Mouse (Mus musculus) megakaryocyte, embryonic 14.5 days (primary cell): ENCODE results near the gene Mtif2. TPM values are rescaled to one million over a fixed set of nuclear protein-coding genes. Genes with fewer than 3 reads are reported as not detected.
"Not testable (repeated sequence)": the region's sequence is repeated elsewhere in the genome, so short reads cannot be mapped to it uniquely, and the experiment has no call there.

Experiments used
- H3K27me3 ChIP-seq: replicated peaks from 2 replicates; pipeline ENCODE3; 2012; ENCODE audit warnings: inconsistent platforms
- H3K36me3 ChIP-seq: replicated peaks from 2 replicates; pipeline ENCODE3; 2012; ENCODE audit warnings: low read length, inconsistent platforms, mixed read lengths
- H3K4me1 ChIP-seq: 2 replicates; pipeline ENCODE4 v1.6.1; 2012; ENCODE audit warnings: inconsistent platforms
- H3K4me3 ChIP-seq: replicated peaks from 2 replicates; pipeline ENCODE3; 2012; ENCODE audit warnings: moderate library complexity, mild to moderate bottlenecking, inconsistent platforms
- H3K9me3 ChIP-seq: 2 replicates; pipeline ENCODE4 v1.6.1; 2012; ENCODE audit warnings: inconsistent platforms
- FLI1 ChIP-seq: IDR thresholded peaks from 2 replicates; pipeline ENCODE4 v1.6.1; 2012; ENCODE audit warnings: low read length, inconsistent platforms, mixed read lengths
- GATA1 ChIP-seq: IDR thresholded peaks from 3 replicates; pipeline ENCODE4 v1.6.1; 2012; ENCODE audit warnings: mixed read lengths, low read length, inconsistent platforms, borderline replicate concordance
- polyA plus RNA-seq: library from polyadenylated mRNA; stranded (reverse); fragments of >175 nt; gene quantifications from 2 replicates; pipeline ENCODE4 v1.2.3, GENCODE M21; 2012; ENCODE audit warnings: low replicate concordance; ENCODE audit not compliant: insufficient read depth

Mtif2 gene
- polyA plus RNA-seq, 1 experiment: 2.6 TPM

DNA sequence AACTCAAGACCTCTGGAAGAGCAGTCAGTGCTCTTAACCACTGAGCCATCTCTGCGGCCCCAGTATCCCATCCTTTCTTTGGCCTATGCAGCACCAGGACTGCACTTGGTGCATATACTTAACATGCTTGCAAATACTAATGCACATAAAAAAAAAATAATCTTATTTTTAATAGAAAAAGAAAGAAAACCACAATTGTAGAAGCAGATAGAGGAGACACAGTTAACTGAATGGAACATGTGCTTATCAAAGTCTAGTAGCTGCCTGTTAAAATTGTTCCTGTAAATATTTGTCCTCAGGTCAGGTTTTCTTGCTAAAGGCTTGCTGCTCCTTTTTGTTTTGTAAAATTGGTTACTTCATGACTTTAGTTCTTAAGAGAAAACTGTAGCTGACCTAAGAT lies 12.0 kb downstream of the Mtif2 start:
- no peaks in the 10 kb centered on the region for H3K27me3 ChIP-seq
- H3K36me3 ChIP-seq: peaks cover 90% of the 10 kb centered on the region
- H3K4me1 ChIP-seq: no peaks in the 10 kb centered on the region
- TF ChIP-seq FLI1 (no peak), GATA1 (no peak)
- H3K4me3 ChIP-seq: no peak overlapping the region
- no peaks in the 10 kb centered on the region for H3K9me3 ChIP-seq

DNA sequence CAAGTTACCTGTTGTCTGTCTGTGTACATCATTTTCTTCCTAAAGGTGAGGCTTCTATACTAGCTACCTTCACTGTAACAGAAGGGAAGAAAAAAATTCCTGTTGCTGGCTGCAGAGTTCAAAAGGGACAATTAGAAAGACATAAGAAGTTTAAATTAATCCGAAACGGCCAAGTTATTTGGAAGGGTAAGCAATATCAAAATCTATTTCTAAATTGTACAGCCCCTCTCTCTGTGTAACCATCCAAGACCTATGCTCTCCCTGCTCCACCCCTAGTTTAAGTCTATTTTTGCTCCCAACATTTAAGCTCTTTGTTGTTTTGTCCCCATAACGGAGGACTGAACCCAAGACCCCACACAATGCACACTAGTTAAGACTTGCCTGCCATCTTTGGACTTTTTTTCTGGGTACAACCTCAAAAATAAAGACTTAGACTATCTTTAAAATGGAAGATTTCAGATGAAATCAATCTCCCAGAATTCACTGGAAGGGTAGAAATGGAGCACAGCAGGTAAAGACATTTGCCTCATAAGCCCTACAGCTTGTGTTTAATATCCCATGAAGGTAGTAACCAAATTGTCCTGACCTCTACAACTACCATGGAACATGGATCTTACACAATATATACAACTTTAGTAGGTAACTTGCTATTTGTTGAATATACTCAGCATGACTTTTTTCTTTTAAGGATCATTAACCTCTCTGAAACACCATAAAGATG lies 18.2 kb downstream of the Mtif2 start:
- H3K4me1 ChIP-seq: peaks cover 17% of the 10 kb centered on the region
- TF ChIP-seq FLI1: no peak
- TF ChIP-seq GATA1: no peak
- no peaks in the 10 kb centered on the region for H3K27me3 ChIP-seq
- H3K4me3 ChIP-seq: no peak overlapping the region
- H3K9me3 ChIP-seq: no peaks in the 10 kb centered on the region
- H3K36me3 ChIP-seq: peaks cover 64% of the 10 kb centered on the region

DNA sequence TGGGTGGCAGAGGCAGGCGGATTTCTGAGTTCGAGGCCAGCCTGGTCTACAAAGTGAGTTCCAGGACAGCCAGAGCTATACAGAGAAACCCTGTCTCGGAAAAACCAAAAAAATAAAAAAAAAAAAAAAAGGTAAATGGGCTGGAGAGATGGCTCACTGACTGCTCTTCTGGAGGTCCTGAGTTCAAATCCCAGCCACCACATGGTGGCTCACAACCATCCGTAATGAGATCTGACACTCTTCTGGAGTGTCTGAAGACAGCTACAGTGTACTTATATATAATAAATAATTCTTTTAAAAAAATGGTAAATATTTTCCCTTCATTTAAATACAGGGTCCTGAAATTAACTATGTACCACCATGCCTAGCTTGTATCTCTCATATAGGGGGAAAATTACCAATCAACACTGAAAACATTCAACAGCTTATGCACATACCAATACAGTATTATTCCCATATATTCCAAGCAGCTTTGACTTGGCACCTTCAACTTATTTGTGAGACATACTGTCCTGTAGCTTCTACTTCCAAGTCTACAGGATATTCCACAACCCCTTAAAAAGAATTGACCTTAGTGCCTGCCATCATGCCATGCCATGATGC lies 19.0 kb downstream of the Mtif2 start:
- not testable (repeated sequence) for H3K27me3 ChIP-seq, H3K4me3 ChIP-seq, H3K9me3 ChIP-seq
- H3K36me3 ChIP-seq: peaks cover 56% of the 10 kb centered on the region
- peaks cover 22% of the 10 kb centered on the region for H3K4me1 ChIP-seq

DNA sequence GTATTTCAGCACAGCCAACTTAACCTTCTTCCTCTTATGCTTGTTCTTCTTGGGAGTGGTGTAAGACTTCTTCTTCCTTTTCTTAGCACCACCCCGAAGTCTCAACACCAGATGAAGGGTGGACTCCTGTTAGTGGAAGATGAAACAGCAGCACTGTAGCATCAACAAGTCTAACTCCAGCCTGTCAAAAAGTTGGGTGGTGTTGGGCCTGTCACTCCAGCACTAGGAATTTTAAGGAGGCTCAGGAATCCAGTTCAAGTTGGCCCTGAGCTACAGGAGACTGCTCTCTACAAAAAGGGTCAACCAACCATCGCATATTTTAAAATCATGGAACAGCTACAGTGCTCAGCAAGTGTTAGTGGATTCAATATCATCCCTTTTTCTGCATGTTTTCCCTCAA lies 20.1 kb downstream of the Mtif2 start:
- peaks cover 45% of the 10 kb centered on the region for H3K36me3 ChIP-seq

DNA sequence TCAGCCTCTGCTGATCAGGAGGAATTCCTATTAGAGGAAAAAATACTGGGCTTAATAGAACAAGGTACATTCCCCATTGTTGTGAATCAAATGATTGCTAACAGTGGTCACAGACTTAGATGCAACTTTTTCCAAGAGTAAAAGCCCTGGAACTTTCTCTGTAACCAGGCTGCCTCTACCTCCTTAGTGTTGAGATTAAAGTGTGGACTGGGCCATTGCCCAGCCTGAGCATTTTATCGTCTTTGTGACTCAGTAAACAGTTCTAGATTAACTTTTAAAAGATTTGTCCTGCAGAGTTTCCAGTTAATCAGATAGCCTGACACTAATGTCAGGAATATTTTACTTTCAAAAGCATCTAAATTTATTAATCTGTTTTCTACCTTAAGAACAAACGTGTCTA lies 20.6 kb downstream of the Mtif2 start:
- TF ChIP-seq FLI1: no peak
- TF ChIP-seq GATA1: no peak
- peaks cover 40% of the 10 kb centered on the region for H3K36me3 ChIP-seq
- no peaks in the 10 kb centered on the region for H3K27me3 ChIP-seq
- peak overlapping the region; percentile 97 for H3K4me3 ChIP-seq
- peaks cover 22% of the 10 kb centered on the region for H3K4me1 ChIP-seq
- no peaks in the 10 kb centered on the region for H3K9me3 ChIP-seq

More for the DNA sequence above, 20.1 kb downstream of the Mtif2 start:
- not testable (repeated sequence) for H3K9me3 ChIP-seq, H3K27me3 ChIP-seq
- Histone ChIP-seq H3K4me1 (peaks cover 22% of the 10 kb centered on the region), H3K4me3 (peak overlapping the region; percentile 97)

DNA sequence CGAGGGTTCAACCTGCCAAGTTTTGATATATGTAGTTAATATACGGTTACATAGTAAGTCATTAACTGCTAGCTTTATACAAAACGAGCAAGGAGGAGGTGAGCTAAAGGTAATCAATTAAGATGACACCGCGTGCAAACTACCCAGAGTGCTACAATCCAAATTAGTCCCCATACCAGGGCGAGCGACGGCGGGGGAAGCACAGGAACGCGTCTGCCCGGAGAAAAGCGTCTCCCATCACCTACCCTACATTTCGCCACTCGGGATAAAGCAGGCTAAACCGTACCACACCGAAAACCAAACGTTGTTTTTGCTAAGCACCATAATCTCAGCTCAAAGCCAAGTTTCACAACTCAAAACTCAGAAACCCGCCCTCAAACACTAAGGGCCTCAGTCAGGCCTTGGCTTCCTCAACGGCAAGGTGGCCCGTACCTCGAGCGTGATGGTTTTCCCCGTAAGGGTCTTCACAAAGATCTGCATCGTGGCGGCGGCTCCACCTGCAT lies 21.1 kb downstream of the Mtif2 start:
- H3K4me3 ChIP-seq: peak overlapping the region; percentile 97
- H3K4me1 ChIP-seq: peaks cover 22% of the 10 kb centered on the region
- no peaks in the 10 kb centered on the region for H3K9me3 ChIP-seq
- peaks cover 38% of the 10 kb centered on the region for H3K36me3 ChIP-seq
- no peaks in the 10 kb centered on the region for H3K27me3 ChIP-seq
- TF ChIP-seq GATA1 (no peak), FLI1 (no peak)

DNA sequence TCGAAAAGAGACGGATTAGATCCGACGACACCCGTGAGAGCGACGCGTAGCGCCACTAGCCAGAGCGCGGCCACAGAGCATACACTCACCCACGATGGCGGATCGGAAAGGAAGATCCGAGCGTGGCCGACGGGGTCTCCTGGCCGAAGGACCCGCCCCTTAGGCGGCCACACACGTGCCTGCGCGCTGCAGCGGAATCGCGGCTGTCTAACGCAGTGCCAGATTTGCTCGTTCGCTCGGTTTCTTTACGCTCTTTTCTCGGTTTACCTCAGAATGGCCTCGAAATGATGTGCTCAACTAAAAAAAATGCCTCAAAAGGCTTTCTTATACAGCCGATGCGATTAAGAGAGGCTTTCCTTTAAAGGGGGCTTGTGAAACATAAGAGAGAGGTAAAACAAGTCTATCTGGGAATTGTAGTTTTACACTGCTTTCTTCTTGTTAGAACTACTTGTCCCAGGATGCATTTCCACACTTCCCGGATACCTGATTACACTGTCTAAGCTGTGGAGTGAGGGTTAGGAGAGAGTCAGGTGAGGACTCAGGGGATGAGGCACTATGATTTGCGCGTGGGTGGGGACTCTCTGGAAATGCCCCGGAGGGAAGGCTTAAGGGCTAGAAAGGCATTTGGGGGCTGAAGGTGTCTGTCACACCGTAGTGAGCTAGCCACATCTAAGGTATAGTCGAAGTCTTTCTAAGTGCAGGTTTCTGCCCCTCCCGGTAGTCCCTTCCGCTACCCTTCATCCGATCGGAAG lies 21.7 kb downstream of the Mtif2 start, which contains the start of the genes Clhc1 and Rps27a:
Gene Clhc1, plus strand, starts transcription at position 199 of the 752 bp plus-strand sequence.
Gene Rps27a, minus strand, starts transcription at position 358 of the 752 bp plus-strand sequence.
- Histone ChIP-seq H3K27me3 (no peaks in the 10 kb centered on the region), H3K4me1 (peaks cover 22% of the 10 kb centered on the region), H3K4me3 (peak within 1 kb of the TSS; percentile 97), H3K9me3 (no peaks in the 10 kb centered on the region), H3K36me3 (peaks cover 34% of the 10 kb centered on the region)
- no peak for TF ChIP-seq FLI1
- TF ChIP-seq GATA1: no peak

DNA sequence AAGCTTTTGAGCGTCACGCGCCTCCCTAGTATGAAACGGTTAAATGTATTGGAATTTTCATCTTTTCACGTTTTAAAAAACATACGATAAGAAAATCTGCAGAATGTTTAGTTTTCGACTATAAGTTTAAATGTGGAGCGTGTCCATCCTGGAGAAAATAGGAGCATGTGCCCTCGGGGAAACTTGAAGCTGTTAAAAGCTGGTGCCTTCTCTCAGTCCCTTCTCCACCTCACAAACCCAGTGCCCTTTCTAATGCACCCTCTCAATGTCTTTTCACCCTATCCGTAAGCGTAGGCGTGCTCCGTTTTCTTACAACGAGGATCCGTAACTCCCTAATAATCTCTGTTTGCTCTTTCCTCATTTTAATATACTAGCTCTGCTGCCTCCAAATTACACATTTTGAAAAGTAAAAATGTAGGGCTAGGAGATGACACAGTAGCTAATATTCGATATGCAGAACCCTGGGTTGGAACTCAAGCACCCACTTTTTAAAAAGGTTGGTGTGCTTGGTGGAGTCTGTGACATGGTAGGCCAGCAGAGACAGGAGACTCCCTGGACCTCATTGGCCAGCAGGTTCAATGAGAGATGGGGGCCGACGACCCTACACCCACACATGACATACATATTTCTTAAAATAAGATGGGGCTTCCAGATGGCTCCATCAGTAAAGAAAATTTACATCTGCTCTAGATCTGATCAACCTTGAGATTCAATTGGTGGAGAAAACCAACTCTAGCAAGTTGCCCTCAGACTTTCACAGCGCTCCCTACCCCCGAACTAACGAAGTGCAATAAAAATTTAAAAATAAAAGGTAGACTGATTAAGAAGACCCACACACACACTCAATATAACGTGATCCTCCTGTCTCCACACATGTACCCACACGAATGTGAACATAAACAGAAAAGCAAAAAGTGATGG lies 22.6 kb downstream of the Mtif2 start:
- no peak for TF ChIP-seq FLI1
- TF ChIP-seq GATA1: no peak
- Histone ChIP-seq H3K4me3 (peak overlapping the region; percentile 97), H3K36me3 (peaks cover 28% of the 10 kb centered on the region), H3K27me3 (no peaks in the 10 kb centered on the region), H3K4me1 (peaks cover 22% of the 10 kb centered on the region), H3K9me3 (no peaks in the 10 kb centered on the region)

DNA sequence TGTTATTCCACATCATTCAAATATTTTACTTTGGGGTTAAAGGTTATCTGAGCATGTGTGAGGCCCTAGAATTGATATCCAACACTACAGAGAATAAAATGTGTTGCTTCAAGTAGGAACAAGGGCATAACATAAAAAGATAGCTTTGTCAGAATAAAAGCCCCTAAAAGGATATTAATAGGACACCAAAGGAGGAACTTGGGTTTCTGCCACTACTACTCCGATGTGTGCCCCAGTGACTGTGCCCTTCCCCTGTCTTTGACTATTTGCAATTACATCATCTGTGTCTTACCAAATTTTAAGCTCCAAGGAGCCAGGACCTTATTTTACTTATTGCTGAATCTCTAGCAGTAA lies 23.2 kb downstream of the Mtif2 start:
- no peak overlapping the region for H3K4me3 ChIP-seq
- TF ChIP-seq FLI1: no peak
- TF ChIP-seq GATA1: no peak
- H3K27me3 ChIP-seq: no peaks in the 10 kb centered on the region
- H3K9me3 ChIP-seq: no peaks in the 10 kb centered on the region
- H3K36me3 ChIP-seq: peaks cover 22% of the 10 kb centered on the region
- H3K4me1 ChIP-seq: peaks cover 22% of the 10 kb centered on the region
